Mouse (Mus musculus): ENCODE measurements around the gene Taar2.

DNA sequence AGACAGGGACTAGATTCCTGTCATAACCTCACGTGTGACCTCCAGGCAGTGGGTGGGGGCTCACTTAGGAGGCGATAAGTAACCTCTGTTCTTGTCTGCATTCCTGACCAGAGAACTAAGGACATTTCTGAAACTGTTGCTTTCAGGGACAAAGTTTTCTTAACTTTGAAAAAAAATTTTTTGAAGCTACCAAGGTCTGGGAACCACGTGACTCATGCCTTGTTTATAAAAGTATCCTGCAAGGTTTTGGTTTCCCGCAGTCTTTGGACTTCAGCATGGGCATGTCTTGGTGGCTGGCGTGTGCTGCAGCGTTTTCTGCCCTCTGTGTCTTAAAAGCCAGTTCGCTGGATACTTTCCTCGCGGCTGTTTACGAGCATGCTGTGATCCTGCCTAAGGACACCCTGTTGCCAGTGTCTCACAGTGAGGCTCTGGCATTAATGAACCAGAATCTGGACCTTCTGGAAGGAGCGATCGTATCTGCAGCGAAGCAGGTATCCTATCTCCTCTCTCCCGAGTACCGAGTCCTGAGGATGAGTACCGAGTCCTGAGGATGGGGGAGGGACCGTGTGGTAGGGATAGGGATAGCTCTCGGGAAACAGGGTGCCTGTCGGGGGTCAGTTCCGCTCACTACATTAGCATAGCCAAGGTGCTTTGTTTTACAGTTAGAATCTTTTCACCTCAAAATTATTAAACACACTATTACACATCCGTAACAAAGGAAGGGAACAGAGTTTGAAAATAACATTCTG, 43.6 kb upstream of the Taar2 start, which contains the start of gene Vnn1:
- TF ChIP-seq POLR2A (IDR thresholded peaks at IDR 0.05; ENCODE audit: extremely low read depth, insufficient read depth, low read length) (no peak), CTCF (IDR thresholded peaks at IDR 0.05; ENCODE audit: extremely low read depth, insufficient read depth, low read length) (no peak)

Measured in cortical plate, adult 2 months (tissue).